Mouse (Mus musculus): Measurements from ENCODE around the gene Fkbp7. TPM values are rescaled to one million over a fixed set of nuclear protein-coding genes. Genes with fewer than 3 reads are reported as not detected.

The Fkbp7 gene
- polyA plus RNA-seq (2015; fragmentation: Nextera tagmentation; extraction: Ambion mirVana): 62.4 and 64.8 TPM in 2 replicates

DNA sequence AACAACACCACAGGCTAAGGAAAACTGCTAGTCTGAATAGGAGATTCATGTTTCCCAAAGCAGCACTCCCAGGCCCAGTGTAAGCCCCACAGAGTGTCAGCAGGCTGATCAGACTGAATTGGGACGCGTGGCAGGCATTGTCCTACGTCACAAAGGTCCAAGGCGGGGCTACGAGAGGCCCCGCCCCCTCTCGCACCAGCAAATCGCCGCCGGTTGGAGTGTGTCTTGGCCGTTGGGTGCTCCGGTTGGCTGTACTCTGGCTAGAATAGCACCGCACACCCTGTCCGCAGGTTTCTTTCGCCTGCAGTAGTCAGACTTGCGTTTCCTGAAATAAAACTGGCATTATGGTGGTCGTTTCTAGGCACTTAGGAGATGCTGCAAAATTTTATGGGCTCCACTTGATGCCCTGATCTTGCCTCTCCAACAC, at the start of gene Fkbp7:
Gene Fkbp7 (minus strand): TSS at position 151 of the 427 bp plus-strand sequence.
- under 1% methylated on average over 17 of the region's 17 CpGs for WGBS
- peak; percentile 85 for ATAC-seq (ENCODE audit: extremely low read depth, insufficient number of reproducible peaks, low FRiP score, low TSS enrichment)
- H3K27ac ChIP-seq (replicated peaks): peak within 1 kb of the TSS; percentile 79

DNA sequence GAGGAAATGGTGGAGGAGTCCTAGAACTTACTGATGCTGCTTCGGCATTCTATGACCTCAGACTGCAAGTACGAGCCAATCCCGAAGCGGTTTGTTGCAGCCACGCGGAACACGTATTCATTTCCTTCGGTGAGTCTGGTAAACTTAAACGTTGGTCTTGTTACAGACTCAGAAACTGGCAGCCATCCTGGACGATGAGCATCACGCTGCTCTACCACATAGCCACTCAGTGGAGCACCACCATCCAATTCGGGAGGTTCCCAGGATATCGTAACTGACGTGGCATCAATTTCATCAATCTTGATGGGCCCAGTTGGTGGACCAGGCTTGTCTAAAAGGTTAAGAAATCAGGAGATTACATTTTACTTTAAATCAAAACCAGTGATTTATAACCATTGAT, 46.7 kb upstream of the Fkbp7 start:
- Histone ChIP-seq H3K9me3 (0 out of 2 replicates have a peak, but pooled peaks cover 5% of the 10 kb centered on the region), H3K4me3 (no peak overlapping the region), H3K4me1 (no peaks in the 10 kb centered on the region), H3K36me3 (peaks cover 98% of the 10 kb centered on the region), H3K27me3 (replicated peaks) (no peaks in the 10 kb centered on the region), H3K9ac (no peak overlapping the region), H3K27ac (replicated peaks) (no peak overlapping the region), H3K4me2 (no peak overlapping the region)
- ATAC-seq (ENCODE audit: extremely low read depth, insufficient number of reproducible peaks, low FRiP score, low TSS enrichment): no peak
- 94% methylated on average over 14 of the region's 14 CpGs for WGBS

More for the DNA sequence above, at the start of gene Fkbp7:
- H3K4me3 ChIP-seq: peak within 1 kb of the TSS; percentile 59
- peaks cover 37% of the 10 kb centered on the region for H3K4me1 ChIP-seq
- no peaks in the 10 kb centered on the region for H3K27me3 ChIP-seq (replicated peaks)
- H3K36me3 ChIP-seq: no peaks in the 10 kb centered on the region; the same call in 1 of the 2 replicates
- peak within 1 kb of the TSS; percentile 76 for H3K4me2 ChIP-seq
- H3K9ac ChIP-seq: peak within 1 kb of the TSS; percentile 84
- no peaks in the 10 kb centered on the region for H3K9me3 ChIP-seq

DNA sequence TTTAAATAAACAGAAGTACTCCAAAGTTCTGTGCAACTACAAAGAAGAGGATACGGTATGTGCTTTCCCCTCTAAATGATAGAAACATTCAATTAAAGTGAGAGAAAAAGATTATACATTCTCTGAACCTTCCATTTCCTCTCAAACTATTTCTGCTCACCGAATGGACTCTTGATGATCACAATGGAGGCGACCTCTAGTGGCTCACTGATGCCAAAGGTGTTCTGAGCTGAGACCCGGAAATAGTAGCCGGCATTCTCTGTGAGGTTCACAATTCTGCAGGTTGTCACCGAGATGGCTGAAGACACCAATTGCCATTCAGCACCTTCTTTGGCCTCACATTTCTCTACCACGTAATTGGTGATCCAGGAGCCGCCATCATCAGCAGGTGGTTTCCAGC, 42.1 kb upstream of the Fkbp7 start:
- H3K4me3 ChIP-seq: no peak overlapping the region
- no peak overlapping the region for H3K9ac ChIP-seq
- no peaks in the 10 kb centered on the region for H3K27me3 ChIP-seq (replicated peaks)
- H3K9me3 ChIP-seq: peaks cover 6% of the 10 kb centered on the region; the same call in 1 of the 2 replicates
- no peaks in the 10 kb centered on the region for H3K4me1 ChIP-seq
- peaks cover 100% of the 10 kb centered on the region for H3K36me3 ChIP-seq
- no peak overlapping the region for H3K27ac ChIP-seq (replicated peaks)
- no peak for ATAC-seq (ENCODE audit: extremely low read depth, insufficient number of reproducible peaks, low FRiP score, low TSS enrichment)
- H3K4me2 ChIP-seq: no peak overlapping the region
- WGBS: 65% methylated on average over 8 of the region's 8 CpGs

- WGBS: 77% methylated on average over 3 of the region's 3 CpGs
- peaks cover 100% of the 10 kb centered on the region for H3K36me3 ChIP-seq
- no peak overlapping the region for H3K4me3 ChIP-seq
These were observed 35.6 kb upstream of the Fkbp7 start for GRCm38 (mm10) chr2:76708512-76708911.

GRCm38 (mm10) chr2:76705655-76706054, 32.7 kb upstream of the Fkbp7 start:
- no peak overlapping the region for H3K4me2 ChIP-seq
- 83% methylated on average over 13 of the region's 13 CpGs for WGBS
- peaks cover 96% of the 10 kb centered on the region for H3K36me3 ChIP-seq
- no peak for ATAC-seq (ENCODE audit: extremely low read depth, insufficient number of reproducible peaks, low FRiP score, low TSS enrichment)
- H3K27me3 ChIP-seq (replicated peaks): no peaks in the 10 kb centered on the region
- H3K4me1 ChIP-seq: no peaks in the 10 kb centered on the region
- H3K9me3 ChIP-seq: peaks cover 3% of the 10 kb centered on the region; the same call in 1 of the 2 replicates
- no peak overlapping the region for H3K9ac ChIP-seq
- no peak overlapping the region for H3K27ac ChIP-seq (replicated peaks)
- no peak overlapping the region for H3K4me3 ChIP-seq

More at GRCm38 (mm10) chr2:76708512-76708911, 35.6 kb upstream of the Fkbp7 start:
- no peak for ATAC-seq (ENCODE audit: extremely low read depth, insufficient number of reproducible peaks, low FRiP score, low TSS enrichment)
- no peak overlapping the region for H3K4me2 ChIP-seq
- no peak overlapping the region for H3K9ac ChIP-seq
- H3K27ac ChIP-seq (replicated peaks): no peak overlapping the region
- peaks cover 6% of the 10 kb centered on the region; the same call in 1 of the 2 replicates for H3K9me3 ChIP-seq
- H3K27me3 ChIP-seq (replicated peaks): no peaks in the 10 kb centered on the region
- H3K4me1 ChIP-seq: no peaks in the 10 kb centered on the region

DNA sequence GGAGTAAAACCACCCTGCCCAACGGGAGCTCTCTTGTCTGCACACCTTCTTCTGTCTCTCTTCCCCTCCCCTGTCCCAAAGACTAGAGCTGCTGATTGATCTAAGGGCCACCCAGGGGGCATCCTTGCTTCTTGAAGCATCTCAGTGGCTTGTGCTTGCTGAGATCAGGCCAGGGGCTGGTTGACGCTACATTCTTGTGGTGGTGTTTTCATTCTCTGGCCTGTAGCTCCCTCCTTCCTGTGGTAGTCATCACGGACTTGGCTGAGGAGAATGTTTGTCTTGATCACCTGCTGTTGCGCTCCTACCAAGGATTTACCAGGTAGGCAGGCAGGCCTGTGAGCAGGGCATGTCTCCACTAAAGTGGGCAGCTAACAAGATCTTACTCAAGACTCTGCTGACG, 29.8 kb upstream of the Fkbp7 start:
- peaks cover 79% of the 10 kb centered on the region for H3K36me3 ChIP-seq
- H3K4me3 ChIP-seq: no peak overlapping the region
- H3K9ac ChIP-seq: no peak overlapping the region
- no peak overlapping the region for H3K27ac ChIP-seq (replicated peaks)
- H3K4me2 ChIP-seq: no peak overlapping the region
- no peaks in the 10 kb centered on the region for H3K9me3 ChIP-seq
- no peak for ATAC-seq (ENCODE audit: extremely low read depth, insufficient number of reproducible peaks, low FRiP score, low TSS enrichment)
- no peaks in the 10 kb centered on the region for H3K4me1 ChIP-seq
- H3K27me3 ChIP-seq (replicated peaks): no peaks in the 10 kb centered on the region
- 68% methylated on average over 5 of the region's 5 CpGs for WGBS

GRCm38 (mm10) chr2:76702188-76702587, 29.3 kb upstream of the Fkbp7 start:
- H3K9me3 ChIP-seq: no peaks in the 10 kb centered on the region
- H3K27ac ChIP-seq (replicated peaks): no peak overlapping the region
- no peaks in the 10 kb centered on the region for H3K27me3 ChIP-seq (replicated peaks)
- no peak overlapping the region for H3K4me3 ChIP-seq
- H3K4me2 ChIP-seq: no peak overlapping the region
- ATAC-seq (ENCODE audit: extremely low read depth, insufficient number of reproducible peaks, low FRiP score, low TSS enrichment): no peak
- no peak overlapping the region for H3K9ac ChIP-seq
- peaks cover 79% of the 10 kb centered on the region for H3K36me3 ChIP-seq
- WGBS: 70% methylated on average over 3 of the region's 3 CpGs
- H3K4me1 ChIP-seq: no peaks in the 10 kb centered on the region

GRCm38 (mm10) chr2:76695290-76695689, 22.4 kb upstream of the Fkbp7 start:
- no peak overlapping the region for H3K4me3 ChIP-seq

GRCm38 (mm10) chr2:76693765-76694164, 20.8 kb upstream of the Fkbp7 start:
- ATAC-seq (ENCODE audit: extremely low read depth, insufficient number of reproducible peaks, low FRiP score, low TSS enrichment): no peak
- peaks cover 2% of the 10 kb centered on the region for H3K4me1 ChIP-seq

More at GRCm38 (mm10) chr2:76695290-76695689, 22.4 kb upstream of the Fkbp7 start:
- Histone ChIP-seq H3K9ac (no peak overlapping the region), H3K4me2 (no peak overlapping the region), H3K27ac (replicated peaks) (peak overlapping the region; percentile 20; the same call in 1 of the 2 replicates), H3K4me1 (no peaks in the 10 kb centered on the region), H3K27me3 (replicated peaks) (no peaks in the 10 kb centered on the region), H3K36me3 (peaks cover 80% of the 10 kb centered on the region), H3K9me3 (no peaks in the 10 kb centered on the region)
- 59% methylated on average over 6 of the region's 6 CpGs for WGBS
- ATAC-seq (ENCODE audit: extremely low read depth, insufficient number of reproducible peaks, low FRiP score, low TSS enrichment): no peak

GRCm38 (mm10) chr2:76690436-76691204, 17.7 kb upstream of the Fkbp7 start:
- Histone ChIP-seq H3K9ac (no peak overlapping the region), H3K36me3 (peaks cover 93% of the 10 kb centered on the region), H3K27me3 (replicated peaks) (no peaks in the 10 kb centered on the region), H3K9me3 (no peaks in the 10 kb centered on the region), H3K4me1 (peaks cover 16% of the 10 kb centered on the region), H3K4me2 (no peak overlapping the region), H3K4me3 (no peak overlapping the region), H3K27ac (replicated peaks) (peak overlapping the region; percentile 13; the same call in 1 of the 2 replicates)
- no peak for ATAC-seq (ENCODE audit: extremely low read depth, insufficient number of reproducible peaks, low FRiP score, low TSS enrichment)
- 64% methylated on average over 12 of the region's 12 CpGs for WGBS

More at GRCm38 (mm10) chr2:76693765-76694164, 20.8 kb upstream of the Fkbp7 start:
- Histone ChIP-seq H3K27me3 (replicated peaks) (no peaks in the 10 kb centered on the region), H3K4me2 (no peak overlapping the region), H3K27ac (replicated peaks) (no peak overlapping the region), H3K9ac (no peak overlapping the region), H3K36me3 (peaks cover 86% of the 10 kb centered on the region), H3K4me3 (no peak overlapping the region), H3K9me3 (no peaks in the 10 kb centered on the region)
- 76% methylated on average over 5 of the region's 5 CpGs for WGBS

DNA sequence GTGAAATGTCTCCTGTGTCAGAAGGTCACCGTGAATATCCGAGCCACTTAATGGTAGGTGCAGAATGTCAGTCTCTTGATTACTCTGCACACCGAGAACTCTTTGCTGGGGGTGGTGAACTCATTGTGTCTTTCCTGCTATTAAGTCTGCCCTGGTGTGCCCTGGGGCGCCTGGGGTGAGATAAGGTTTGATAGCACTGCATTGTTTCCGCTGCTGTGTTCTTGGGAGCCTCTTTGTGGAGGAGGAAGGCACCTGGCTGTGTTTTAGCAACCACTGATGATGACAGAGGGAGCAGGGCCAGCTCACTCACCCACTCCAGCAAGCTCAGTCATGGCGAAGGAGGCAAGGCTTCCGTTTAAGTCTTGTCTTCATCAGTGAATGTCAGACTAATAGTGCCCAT, 15.2 kb upstream of the Fkbp7 start:
- H3K27me3 ChIP-seq (replicated peaks): no peaks in the 10 kb centered on the region
- no peak for ATAC-seq (ENCODE audit: extremely low read depth, insufficient number of reproducible peaks, low FRiP score, low TSS enrichment)
- H3K9me3 ChIP-seq: no peaks in the 10 kb centered on the region
- H3K4me2 ChIP-seq: peak overlapping the region; percentile 2; the same call in 1 of the 2 replicates
- no peak overlapping the region for H3K9ac ChIP-seq
- peaks cover 93% of the 10 kb centered on the region for H3K36me3 ChIP-seq
- peak overlapping the region; percentile 16; the same call in 1 of the 2 replicates for H3K27ac ChIP-seq (replicated peaks)
- peaks cover 16% of the 10 kb centered on the region for H3K4me1 ChIP-seq
- no peak overlapping the region for H3K4me3 ChIP-seq
- 30% methylated on average over 7 of the region's 7 CpGs for WGBS
